Mouse (Mus musculus): Measurements from ENCODE around the gene Slpi.
A peak's percentile ranks its signal among the peaks of the same experiment; 100 is the strongest.
"Not testable (repeated sequence)": the region's sequence is repeated elsewhere in the genome, so short reads cannot be mapped to it uniquely, and the experiment has no call there.

The Slpi gene

GRCm38 (mm10) chr2:164377478-164378426 is 11.1 kb downstream of the Slpi start:
- no peak for DNase-seq

- DNase-seq, result no peak
Measured at GRCm38 (mm10) chr2:164373187-164373586, 15.7 kb downstream of the Slpi start.

GRCm38 (mm10) chr2:164372408-164373053 is 16.4 kb downstream of the Slpi start:
- DNase-seq, result no peak

- DNase-seq, result no peak
Measured at GRCm38 (mm10) chr2:164371371-164371770, 17.5 kb downstream of the Slpi start.

GRCm38 (mm10) chr2:164368620-164369105 is 20.2 kb downstream of the Slpi start:
- DNase-seq, result no peak

GRCm38 (mm10) chr2:164366947-164367346 is 21.9 kb downstream of the Slpi start:
- DNase-seq, result no peak

- DNase-seq, result no peak
Measured at GRCm38 (mm10) chr2:164360974-164361657, 27.8 kb downstream of the Slpi start.

GRCm38 (mm10) chr2:164359668-164360067 is 29.2 kb downstream of the Slpi start:
- no peak for DNase-seq

GRCm38 (mm10) chr2:164359031-164359430 is 29.9 kb downstream of the Slpi start:
- DNase-seq, result no peak

- no peak for DNase-seq
Measured at GRCm38 (mm10) chr2:164358373-164358772, 30.5 kb downstream of the Slpi start.

- DNase-seq, result peak; percentile 3 to 9
Measured at GRCm38 (mm10) chr2:164356177-164356967, 32.5 kb downstream of the Slpi start.

GRCm38 (mm10) chr2:164353356-164353755 is 35.5 kb downstream of the Slpi start:
- no peak for DNase-seq

GRCm38 (mm10) chr2:164352697-164353096 is 36.2 kb downstream of the Slpi start:
- no peak for DNase-seq

- peak; percentile 13 to 19 for DNase-seq
Measured at GRCm38 (mm10) chr2:164348980-164349379, 39.9 kb downstream of the Slpi start.

GRCm38 (mm10) chr2:164347697-164348096 is 41.2 kb downstream of the Slpi start:
- DNase-seq, result not testable (repeated sequence)

- DNase-seq, result not testable (repeated sequence)
Measured at GRCm38 (mm10) chr2:164343732-164344131, 45.2 kb downstream of the Slpi start.

- DNase-seq, result not testable (repeated sequence)
Measured at GRCm38 (mm10) chr2:164332440-164332839, 56.5 kb downstream of the Slpi start, which contains the start of gene Svs5. Gene Svs5, plus strand, starts transcription at chr2:164332740.

GRCm38 (mm10) chr2:164320983-164321382 is 67.9 kb downstream of the Slpi start:
- no peak for DNase-seq

GRCm38 (mm10) chr2:164316451-164316850 is 72.4 kb downstream of the Slpi start, which contains the start of gene Svs6:
Gene Svs6, plus strand, starts transcription at chr2:164316751.
- not testable (repeated sequence) for DNase-seq

GRCm38 (mm10) chr2:164315460-164315859 is 73.4 kb downstream of the Slpi start:
- DNase-seq, result not testable (repeated sequence)

- DNase-seq, result no peak
Measured at GRCm38 (mm10) chr2:164312599-164312998, 76.3 kb downstream of the Slpi start.
